Mouse (Mus musculus): Measurements from ENCODE around the gene Susd1. TPM values are rescaled to one million over a fixed set of nuclear protein-coding genes. Genes with fewer than 3 reads are reported as not detected.
A peak's percentile ranks its signal among the peaks of the same experiment; 100 is the strongest.

Gene Susd1
- polyA plus RNA-seq, 1 experiment: 8.8 TPM

- H3K27me3 ChIP-seq (replicated peaks; ENCODE audit: control insufficient read depth, insufficient read depth, low read length): no peaks in the 10 kb centered on the region
- H3K4me1 ChIP-seq (ENCODE audit: control insufficient read depth, insufficient read depth, low read length): 0 out of 2 replicates have a peak, but pooled peaks cover 4% of the 10 kb centered on the region
- 23% methylated on average over 9 of the region's 9 CpGs for WGBS
- H3K36me3 ChIP-seq (ENCODE audit: control insufficient read depth, insufficient read depth, low read length): no peaks in the 10 kb centered on the region
- peak overlapping the region; percentile 65 for H3K27ac ChIP-seq (ENCODE audit: insufficient read depth, low read depth, low read length)
- no peak overlapping the region for H3K4me3 ChIP-seq (ENCODE audit: insufficient read depth, low read depth, low read length)
- TF ChIP-seq CTCF (conservative IDR thresholded peaks at IDR 0.05; ENCODE audit: insufficient read depth, insufficient read length, low read depth, low read length) (no peak), POLR2A (IDR thresholded peaks at IDR 0.05; ENCODE audit: low read depth, low read length) (no peak)
- DNase-seq: peak; percentile 77
Measured at GRCm38 (mm10) chr4:59331633-59332032, 106.8 kb downstream of the Susd1 start.

DNA sequence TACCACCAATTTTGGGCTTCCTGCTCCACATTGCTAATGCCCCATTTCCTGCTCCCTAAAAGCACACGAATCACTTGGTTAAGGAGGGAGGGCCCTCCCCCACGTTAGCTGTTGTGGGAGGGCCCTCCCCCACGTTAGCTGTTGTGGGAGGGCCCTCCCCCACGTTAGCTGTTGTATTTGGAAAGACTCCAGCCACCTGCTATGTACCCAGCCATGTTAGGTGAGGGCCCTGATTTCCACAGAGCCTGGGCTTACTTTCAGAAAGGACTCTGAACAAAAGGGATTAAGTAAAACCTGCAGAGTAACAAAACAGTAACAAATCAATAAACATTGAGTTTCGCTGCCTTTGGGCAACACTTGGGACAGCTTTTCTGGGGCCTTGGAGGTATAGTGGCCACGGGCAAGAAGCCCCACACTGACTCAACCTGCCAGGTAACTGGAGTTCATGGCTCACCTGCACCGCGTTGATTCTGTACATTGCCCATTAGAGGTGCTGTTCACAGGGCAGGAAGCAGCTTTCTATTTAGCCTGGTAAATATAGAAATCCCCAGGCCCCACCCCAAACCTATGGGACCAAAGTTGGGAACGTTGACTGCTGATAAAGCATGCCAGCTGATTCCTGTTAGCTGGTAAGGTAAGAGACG is 107.3 kb downstream of the Susd1 start:
- peak overlapping the region; percentile 65 for H3K27ac ChIP-seq (ENCODE audit: insufficient read depth, low read depth, low read length)
- TF ChIP-seq POLR2A (IDR thresholded peaks at IDR 0.05; ENCODE audit: low read depth, low read length) (no peak), CTCF (conservative IDR thresholded peaks at IDR 0.05; ENCODE audit: insufficient read depth, insufficient read length, low read depth, low read length) (no peak)
- H3K4me3 ChIP-seq (ENCODE audit: insufficient read depth, low read depth, low read length): no peak overlapping the region
- H3K4me1 ChIP-seq (ENCODE audit: control insufficient read depth, insufficient read depth, low read length): 0 out of 2 replicates have a peak, but pooled peaks cover 4% of the 10 kb centered on the region
- no peak for DNase-seq
- WGBS: 43% methylated on average over 10 of the region's 10 CpGs
- H3K36me3 ChIP-seq (ENCODE audit: control insufficient read depth, insufficient read depth, low read length): no peaks in the 10 kb centered on the region
- no peaks in the 10 kb centered on the region for H3K27me3 ChIP-seq (replicated peaks; ENCODE audit: control insufficient read depth, insufficient read depth, low read length)

DNA sequence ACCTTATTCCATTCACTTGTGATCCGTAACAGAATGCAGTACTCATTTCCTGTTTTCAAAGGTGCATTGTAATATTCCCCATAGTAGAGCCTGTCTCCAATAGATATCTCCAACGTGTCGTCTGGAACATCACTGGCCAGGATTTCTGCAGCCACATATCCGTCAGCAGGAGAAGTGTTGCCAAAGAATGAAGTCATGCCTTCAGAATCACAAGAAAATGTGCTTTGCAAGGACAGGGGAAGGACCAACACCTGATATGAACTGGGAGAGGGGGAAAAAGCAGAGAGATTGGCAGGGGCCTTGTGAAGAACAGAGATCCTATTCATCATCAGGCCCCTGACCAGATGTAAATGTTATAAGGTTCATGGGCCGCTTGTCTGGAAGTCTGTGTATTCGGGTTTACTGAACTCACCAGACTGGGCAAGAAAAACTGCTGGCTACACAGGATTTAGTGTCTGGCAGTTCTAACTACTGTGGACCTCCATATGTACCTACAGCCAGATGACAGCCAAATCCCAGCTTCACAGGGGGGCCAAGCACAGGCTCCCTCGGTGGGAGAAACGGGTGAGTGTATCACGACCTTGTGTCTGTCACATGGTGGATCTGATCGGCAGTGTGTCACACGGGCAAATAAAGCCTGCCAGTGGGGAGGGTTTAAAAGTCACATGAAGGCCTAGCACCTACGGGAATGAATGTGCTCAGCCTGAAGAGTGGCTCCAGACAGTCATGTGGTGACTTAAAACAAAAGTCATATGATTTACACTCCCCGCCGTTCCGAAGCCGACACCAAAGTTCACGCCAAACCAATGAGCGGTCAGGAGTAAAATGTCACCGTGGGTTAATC is 108.8 kb downstream of the Susd1 start:
- peak; percentile 9 for DNase-seq
- Histone ChIP-seq H3K27ac (ENCODE audit: insufficient read depth, low read depth, low read length) (no peak overlapping the region), H3K27me3 (replicated peaks; ENCODE audit: control insufficient read depth, insufficient read depth, low read length) (no peaks in the 10 kb centered on the region), H3K4me3 (ENCODE audit: insufficient read depth, low read depth, low read length) (no peak overlapping the region), H3K4me1 (ENCODE audit: control insufficient read depth, insufficient read depth, low read length) (0 out of 2 replicates have a peak, but pooled peaks cover 4% of the 10 kb centered on the region), H3K36me3 (ENCODE audit: control insufficient read depth, insufficient read depth, low read length) (no peaks in the 10 kb centered on the region)
- 68% methylated on average over 19 of the region's 19 CpGs for WGBS
- no peak for TF ChIP-seq POLR2A (IDR thresholded peaks at IDR 0.05; ENCODE audit: low read depth, low read length)
- TF ChIP-seq CTCF (conservative IDR thresholded peaks at IDR 0.05; ENCODE audit: insufficient read depth, insufficient read length, low read depth, low read length): no peak

DNA sequence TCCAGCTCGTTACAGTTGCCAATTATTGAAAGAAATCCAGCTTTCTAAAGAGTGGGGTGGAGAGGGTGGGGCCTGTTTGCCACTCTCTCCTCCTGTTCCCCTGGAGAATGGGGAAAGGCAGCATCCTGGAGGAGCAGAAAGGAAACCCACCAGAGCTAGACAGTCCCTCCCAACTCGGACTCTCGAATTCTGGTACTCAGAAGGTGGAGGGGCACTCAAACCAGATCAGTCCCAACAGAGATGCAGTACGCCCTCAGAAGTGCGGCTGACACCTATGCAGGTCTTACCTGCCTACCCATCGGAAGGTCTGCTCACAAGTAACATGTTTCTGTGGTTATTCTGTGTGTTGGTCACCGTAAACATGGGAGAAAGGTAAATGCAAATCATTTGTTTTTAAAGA is 109.6 kb downstream of the Susd1 start:
- Histone ChIP-seq H3K4me3 (ENCODE audit: insufficient read depth, low read depth, low read length) (no peak overlapping the region), H3K4me1 (ENCODE audit: control insufficient read depth, insufficient read depth, low read length) (0 out of 2 replicates have a peak, but pooled peaks cover 4% of the 10 kb centered on the region), H3K27ac (ENCODE audit: insufficient read depth, low read depth, low read length) (no peak overlapping the region), H3K36me3 (ENCODE audit: control insufficient read depth, insufficient read depth, low read length) (no peaks in the 10 kb centered on the region), H3K27me3 (replicated peaks; ENCODE audit: control insufficient read depth, insufficient read depth, low read length) (no peaks in the 10 kb centered on the region)
- TF ChIP-seq POLR2A (IDR thresholded peaks at IDR 0.05; ENCODE audit: low read depth, low read length) (no peak), CTCF (conservative IDR thresholded peaks at IDR 0.05; ENCODE audit: insufficient read depth, insufficient read length, low read depth, low read length) (no peak)
- DNase-seq: no peak
- 93% methylated on average over 7 of the region's 7 CpGs for WGBS

DNA sequence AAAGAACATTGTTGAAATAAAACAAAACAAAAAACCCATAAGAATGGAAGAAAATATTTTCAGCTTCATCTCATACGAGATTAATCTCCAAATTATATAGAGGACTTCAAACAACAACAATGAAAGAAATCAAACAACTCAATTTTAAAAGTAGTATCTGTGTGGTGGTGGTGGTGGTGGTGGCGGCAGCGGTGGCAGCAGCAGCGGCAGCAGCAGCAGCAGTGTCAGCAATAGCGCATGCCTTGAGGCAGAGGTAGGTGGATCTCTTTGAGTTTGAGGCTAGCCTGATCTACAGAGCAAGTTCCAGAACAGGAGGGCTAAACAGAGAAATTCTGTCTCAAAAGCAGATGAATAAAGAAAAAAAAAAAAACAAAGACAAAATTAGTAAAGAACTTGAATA is 110.4 kb downstream of the Susd1 start:
- Histone ChIP-seq H3K27me3 (replicated peaks; ENCODE audit: control insufficient read depth, insufficient read depth, low read length) (no peaks in the 10 kb centered on the region), H3K4me1 (ENCODE audit: control insufficient read depth, insufficient read depth, low read length) (0 out of 2 replicates have a peak, but pooled peaks cover 4% of the 10 kb centered on the region), H3K4me3 (ENCODE audit: insufficient read depth, low read depth, low read length) (no peak overlapping the region), H3K27ac (ENCODE audit: insufficient read depth, low read depth, low read length) (no peak overlapping the region), H3K36me3 (ENCODE audit: control insufficient read depth, insufficient read depth, low read length) (no peaks in the 10 kb centered on the region)
- no peak for DNase-seq
- WGBS: 99% methylated on average over 5 of the region's 5 CpGs
- TF ChIP-seq POLR2A (IDR thresholded peaks at IDR 0.05; ENCODE audit: low read depth, low read length) (no peak), CTCF (conservative IDR thresholded peaks at IDR 0.05; ENCODE audit: insufficient read depth, insufficient read length, low read depth, low read length) (no peak)

DNA sequence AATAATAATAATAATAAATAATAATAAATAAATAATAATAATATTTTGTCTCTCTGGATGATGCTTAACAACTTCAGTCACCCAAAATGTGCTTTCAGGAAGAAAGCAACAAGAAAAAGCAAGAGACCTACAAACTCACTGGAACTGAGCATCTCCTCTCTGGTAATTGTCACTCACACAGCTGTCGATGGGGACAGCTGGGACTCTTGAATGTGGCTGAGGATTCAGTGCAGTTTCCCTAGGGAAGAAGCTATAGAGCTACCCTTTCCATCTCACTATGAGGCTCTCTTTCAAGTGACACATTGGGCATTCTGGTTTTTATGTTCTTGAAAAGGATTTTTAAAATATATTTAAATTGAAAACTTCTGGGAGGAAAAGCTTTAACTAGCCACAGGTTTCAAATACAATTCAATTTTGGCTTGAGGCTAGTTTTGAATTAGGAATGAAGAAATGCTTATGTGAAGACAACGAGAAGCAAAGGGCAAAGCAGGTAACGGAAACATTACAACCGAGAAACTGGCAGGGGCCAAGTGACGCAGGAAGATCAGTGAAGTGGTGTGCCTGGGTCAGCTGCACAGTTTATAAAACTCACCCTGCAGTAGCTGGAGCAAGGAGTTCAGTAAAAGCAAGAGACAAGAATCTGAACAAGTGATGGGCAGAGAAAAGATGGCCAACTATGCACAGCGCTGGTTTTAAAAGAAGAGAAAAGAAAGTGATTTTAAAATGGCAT is 112.2 kb downstream of the Susd1 start:
- no peaks in the 10 kb centered on the region for H3K27me3 ChIP-seq (replicated peaks; ENCODE audit: control insufficient read depth, insufficient read depth, low read length)
- H3K4me3 ChIP-seq (ENCODE audit: insufficient read depth, low read depth, low read length): no peak overlapping the region
- TF ChIP-seq CTCF (conservative IDR thresholded peaks at IDR 0.05; ENCODE audit: insufficient read depth, insufficient read length, low read depth, low read length): no peak
- no peak for TF ChIP-seq POLR2A (IDR thresholded peaks at IDR 0.05; ENCODE audit: low read depth, low read length)
- no peak overlapping the region for H3K27ac ChIP-seq (ENCODE audit: insufficient read depth, low read depth, low read length)
- 91% methylated on average over 6 of the region's 6 CpGs for WGBS
- no peaks in the 10 kb centered on the region for H3K36me3 ChIP-seq (ENCODE audit: control insufficient read depth, insufficient read depth, low read length)
- H3K4me1 ChIP-seq (ENCODE audit: control insufficient read depth, insufficient read depth, low read length): 0 out of 2 replicates have a peak, but pooled peaks cover under 1% of the 10 kb centered on the region
- no peak for DNase-seq
